Mouse (Mus musculus) liver, embryonic 16.5 days (tissue): Measurements from ENCODE around the gene Neurod2. TPM values are rescaled to one million over a fixed set of nuclear protein-coding genes. Genes with fewer than 3 reads are reported as not detected.
A peak's percentile ranks its signal among the peaks of the same experiment; 100 is the strongest.

Experiments
- ATAC-seq: fragments of 200-750 bp; cut with Nextera tagmentation; 2 replicates; pipeline ENCODE4 v1.8.0; 2017; ENCODE audit warnings: low read depth, mild to moderate bottlenecking, moderate number of reproducible peaks, moderate library complexity
- H3K27ac ChIP-seq: fragments of 300-500 bp; sonication (generic); 2 replicates; pipeline ENCODE4 v1.5.1; 2014; ENCODE audit warnings: mild to moderate bottlenecking, low read length
- H3K27me3 ChIP-seq: fragments of 300-500 bp; sonication (generic); 2 replicates; pipeline ENCODE4 v1.6.1; 2014; ENCODE audit warnings: low read depth, low read length, mixed read lengths; ENCODE audit not compliant: control insufficient read depth, insufficient read depth
- H3K36me3 ChIP-seq: fragments of 300-500 bp; sonication (generic); 2 replicates; pipeline ENCODE4 v1.6.1; 2014; ENCODE audit warnings: mild to moderate bottlenecking; ENCODE audit not compliant: control insufficient read depth, insufficient read depth
- H3K4me1 ChIP-seq: fragments of 300-500 bp; sonication (generic); 2 replicates; pipeline ENCODE4 v1.6.1; 2014; ENCODE audit warnings: low read depth, low read length, mixed read lengths; ENCODE audit not compliant: control insufficient read depth
- H3K4me2 ChIP-seq: fragments of 300-500 bp; sonication (generic); 2 replicates; pipeline ENCODE4 v1.6.1; 2014; ENCODE audit warnings: low read depth, low read length, mixed read lengths
- H3K4me3 ChIP-seq: fragments of 300-500 bp; sonication (generic); 2 replicates; pipeline ENCODE4 v1.5.1; 2014; ENCODE audit warnings: low read depth, mild to moderate bottlenecking, low read length
- H3K9ac ChIP-seq: fragments of 300-500 bp; sonication (generic); 2 replicates; pipeline ENCODE4 v1.6.1; 2014; ENCODE audit warnings: low read depth, low read length
- H3K9me3 ChIP-seq: fragments of 300-500 bp; sonication (generic); replicated peaks from 2 replicates; pipeline ENCODE4 v1.6.1; 2016; ENCODE audit warnings: low read length; ENCODE audit not compliant: control insufficient read depth
- WGBS: fragments of 180-500 bp; shearing (Covaris S2); extraction: QIAGEN DNeasy Blood & Tissue Kit; methylation state at CpG from one replicate; pipeline ENCODE4 v1.1.7; 2014; ENCODE audit not compliant: insufficient replicate concordance; 5-methylcytosine and 5-hydroxymethylcytosine counted together
- polyA plus RNA-seq: library from polyadenylated mRNA; unstranded; fragments of >200 nt; fragmentation: Nextera tagmentation; extraction: Ambion mirVana; gene quantifications from 2 replicates; pipeline ENCODE4 v1.2.1, GENCODE M21; 2015

The Neurod2 gene
- polyA plus RNA-seq, 1 experiment from 2014 or later, result not detected

- no peak overlapping the region; the same call in 1 of the 2 replicates for H3K9ac ChIP-seq
- H3K4me3 ChIP-seq, result no peak overlapping the region
- no peaks in the 10 kb centered on the region for H3K9me3 ChIP-seq
- peak overlapping the region; percentile 72; the same call in 1 of the 2 replicates for H3K4me2 ChIP-seq
- peak overlapping the region; percentile 32 for H3K27ac ChIP-seq
- WGBS, result 54% methylated on average over 7 of the region's 7 CpGs
- H3K4me1 ChIP-seq, result peaks cover 34% of the 10 kb centered on the region
- no peak for ATAC-seq
- peaks cover 7% of the 10 kb centered on the region for H3K27me3 ChIP-seq
- H3K36me3 ChIP-seq, result no peaks in the 10 kb centered on the region
Observed at GRCm38 (mm10) chr11:98356625-98357394, 27.4 kb upstream of the Neurod2 start.

- H3K9me3 ChIP-seq, result no peaks in the 10 kb centered on the region
- ATAC-seq, result no peak
- 4% methylated on average over 6 of the region's 6 CpGs for WGBS
- H3K4me2 ChIP-seq, result no peak overlapping the region
- no peak overlapping the region for H3K4me3 ChIP-seq
- no peak overlapping the region for H3K9ac ChIP-seq
- H3K36me3 ChIP-seq, result no peaks in the 10 kb centered on the region
- H3K4me1 ChIP-seq, result peaks cover 31% of the 10 kb centered on the region
- H3K27ac ChIP-seq, result no peak overlapping the region
- H3K27me3 ChIP-seq, result peaks cover 17% of the 10 kb centered on the region
Observed at GRCm38 (mm10) chr11:98355732-98356299, 26.4 kb upstream of the Neurod2 start.

- 61% methylated on average over 14 of the region's 14 CpGs for WGBS
- Histone ChIP-seq H3K27ac (no peak overlapping the region), H3K4me3 (no peak overlapping the region), H3K4me1 (peaks cover 25% of the 10 kb centered on the region), H3K27me3 (peaks cover 30% of the 10 kb centered on the region), H3K9me3 (no peaks in the 10 kb centered on the region), H3K9ac (no peak overlapping the region), H3K4me2 (no peak overlapping the region), H3K36me3 (no peaks in the 10 kb centered on the region)
- ATAC-seq, result no peak
Observed at GRCm38 (mm10) chr11:98354445-98354844, 25.0 kb upstream of the Neurod2 start.

GRCm38 (mm10) chr11:98353651-98354211, 24.3 kb upstream of the Neurod2 start:
- H3K4me3 ChIP-seq, result no peak overlapping the region
- H3K27ac ChIP-seq, result no peak overlapping the region
- H3K4me2 ChIP-seq, result no peak overlapping the region
- H3K9ac ChIP-seq, result no peak overlapping the region
- H3K36me3 ChIP-seq, result no peaks in the 10 kb centered on the region
- no peaks in the 10 kb centered on the region for H3K9me3 ChIP-seq
- 43% methylated on average over 8 of the region's 8 CpGs for whole genome bisulfite sequencing
- no peak for ATAC-seq
- H3K4me1 ChIP-seq, result peaks cover 18% of the 10 kb centered on the region
- peaks cover 37% of the 10 kb centered on the region for H3K27me3 ChIP-seq

GRCm38 (mm10) chr11:98352272-98352990, 23.0 kb upstream of the Neurod2 start:
- Histone ChIP-seq H3K4me2 (no peak overlapping the region), H3K36me3 (no peaks in the 10 kb centered on the region), H3K27me3 (peaks cover 50% of the 10 kb centered on the region), H3K9ac (no peak overlapping the region), H3K4me3 (no peak overlapping the region), H3K4me1 (peaks cover 13% of the 10 kb centered on the region), H3K9me3 (no peaks in the 10 kb centered on the region), H3K27ac (no peak overlapping the region)
- 61% methylated on average over 18 of the region's 18 CpGs for WGBS
- ATAC-seq, result no peak

- Histone ChIP-seq H3K9me3 (no peaks in the 10 kb centered on the region), H3K27me3 (peaks cover 71% of the 10 kb centered on the region), H3K4me3 (no peak overlapping the region), H3K36me3 (no peaks in the 10 kb centered on the region), H3K27ac (no peak overlapping the region), H3K4me1 (no peaks in the 10 kb centered on the region; the same call in none of the 2 replicates), H3K4me2 (no peak overlapping the region), H3K9ac (no peak overlapping the region)
- 9% methylated on average over 9 of the region's 9 CpGs for WGBS
- ATAC-seq, result no peak
Observed at GRCm38 (mm10) chr11:98349308-98349707, 19.9 kb upstream of the Neurod2 start.

GRCm38 (mm10) chr11:98348083-98348961, 18.9 kb upstream of the Neurod2 start, which contains the start of gene Ppp1r1b:
TSS of gene Ppp1r1b (plus strand) at chr11:98348404.
- H3K36me3 ChIP-seq, result no peaks in the 10 kb centered on the region
- no peaks in the 10 kb centered on the region; the same call in none of the 2 replicates for H3K4me1 ChIP-seq
- H3K27ac ChIP-seq, result no peak within 1 kb of the TSS
- H3K4me3 ChIP-seq, result peak within 1 kb of the TSS; percentile 37
- peaks cover 70% of the 10 kb centered on the region for H3K27me3 ChIP-seq
- 0 out of 2 replicates have a peak, but pooled peaks have one; percentile 9 for ATAC-seq
- 1% methylated on average over 55 of the region's 55 CpGs for WGBS
- H3K9ac ChIP-seq, result no peak within 1 kb of the TSS
- H3K4me2 ChIP-seq, result peak within 1 kb of the TSS; percentile 53
- no peaks in the 10 kb centered on the region for H3K9me3 ChIP-seq

- WGBS, result 19% methylated on average over 8 of the region's 12 CpGs
Observed at GRCm38 (mm10) chr11:98347385-98348082, 18.1 kb upstream of the Neurod2 start.

More at GRCm38 (mm10) chr11:98347385-98348082, 18.1 kb upstream of the Neurod2 start:
- no peaks in the 10 kb centered on the region for H3K36me3 ChIP-seq
- no peak overlapping the region for H3K4me2 ChIP-seq
- peaks cover 75% of the 10 kb centered on the region for H3K27me3 ChIP-seq
- H3K4me3 ChIP-seq, result no peak overlapping the region
- peaks cover 4% of the 10 kb centered on the region for H3K4me1 ChIP-seq
- no peak for ATAC-seq
- H3K9me3 ChIP-seq, result no peaks in the 10 kb centered on the region
- no peak overlapping the region for H3K27ac ChIP-seq
- H3K9ac ChIP-seq, result no peak overlapping the region
